Mouse (Mus musculus): ENCODE data around the gene Usp3.

Gene Usp3

DNA sequence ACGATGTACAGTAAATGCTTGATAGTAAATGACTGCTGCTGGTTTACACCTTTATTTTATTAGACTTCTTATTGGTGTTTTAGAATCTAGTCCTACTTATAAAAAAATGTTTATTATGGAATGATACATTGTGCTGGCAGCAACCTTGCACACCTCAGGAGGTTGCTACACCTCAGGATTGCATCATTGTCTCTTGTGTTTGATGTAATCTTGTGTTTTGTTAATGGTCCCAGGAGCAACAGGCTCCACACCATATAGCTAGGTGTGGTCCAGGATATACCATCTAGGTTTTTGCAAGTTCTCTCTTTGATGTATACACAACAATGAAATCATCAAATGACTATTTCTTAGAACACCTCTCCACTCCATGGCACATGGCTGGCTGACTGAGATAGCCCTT lies 11.0 kb upstream of the Usp3 start:
- DNase-seq (ENCODE audit: low spot score): no peak

DNA sequence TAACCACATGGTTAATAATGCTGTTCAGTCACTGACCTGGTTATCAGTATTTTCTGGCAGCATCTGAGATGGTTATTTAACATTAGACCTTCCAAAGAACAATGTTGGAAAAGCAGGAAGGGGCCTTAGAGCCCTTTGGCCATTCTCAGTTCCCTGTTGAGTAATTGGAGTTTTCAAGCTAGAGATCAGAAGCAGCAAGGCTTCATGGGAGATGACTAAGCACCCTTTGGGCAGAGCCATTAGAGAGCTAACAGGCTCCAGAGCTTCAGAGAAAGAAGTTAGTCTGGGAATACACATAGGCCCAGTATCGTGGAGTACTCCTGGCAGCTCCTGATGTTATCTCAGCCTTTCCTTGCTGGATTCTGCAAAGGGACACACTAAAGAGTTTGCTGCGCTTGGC lies 8.1 kb upstream of the Usp3 start:
- DNase-seq (ENCODE audit: low spot score): no peak

DNA sequence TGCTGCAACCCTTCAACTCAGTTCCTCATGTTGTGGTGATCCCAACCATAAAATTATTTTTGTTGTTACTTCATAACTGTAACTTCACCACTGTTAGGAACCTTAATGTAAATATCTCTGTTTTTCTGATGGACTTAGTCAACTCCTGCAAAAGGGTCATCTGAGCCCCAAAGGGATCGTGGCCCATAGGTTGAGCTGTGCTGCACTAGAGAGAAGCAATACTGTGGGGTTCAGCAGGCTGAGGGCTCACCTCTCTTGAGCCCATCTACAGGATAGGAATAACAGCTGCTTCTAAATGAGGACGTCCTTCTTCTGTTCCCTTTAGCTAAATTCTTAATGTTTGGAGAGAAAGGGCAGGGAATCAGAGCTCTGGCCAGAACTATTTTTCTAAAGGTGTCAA lies 7.6 kb upstream of the Usp3 start:
- no peak for DNase-seq (ENCODE audit: low spot score)

DNA sequence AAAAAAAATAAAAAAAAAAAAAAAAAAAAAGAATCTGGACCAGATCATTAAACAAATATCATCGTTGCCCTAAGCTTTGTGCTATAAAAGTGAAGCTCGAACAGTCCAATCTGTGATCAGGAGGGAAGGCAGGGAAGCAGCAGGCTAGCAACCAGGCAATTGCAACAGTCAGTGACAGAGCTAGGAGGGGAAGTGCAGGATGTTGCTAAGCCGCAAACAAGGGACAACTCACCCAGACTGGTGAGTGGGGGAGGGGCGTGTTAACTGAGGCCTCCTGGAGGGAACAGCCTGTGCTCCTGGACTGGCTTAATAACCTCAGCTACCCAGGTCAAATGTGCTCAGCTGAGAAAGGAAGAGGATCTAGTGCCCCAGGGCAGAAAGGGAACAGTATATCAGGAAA lies 6.6 kb upstream of the Usp3 start:
- peak; percentile 85 for DNase-seq (ENCODE audit: low spot score)

DNA sequence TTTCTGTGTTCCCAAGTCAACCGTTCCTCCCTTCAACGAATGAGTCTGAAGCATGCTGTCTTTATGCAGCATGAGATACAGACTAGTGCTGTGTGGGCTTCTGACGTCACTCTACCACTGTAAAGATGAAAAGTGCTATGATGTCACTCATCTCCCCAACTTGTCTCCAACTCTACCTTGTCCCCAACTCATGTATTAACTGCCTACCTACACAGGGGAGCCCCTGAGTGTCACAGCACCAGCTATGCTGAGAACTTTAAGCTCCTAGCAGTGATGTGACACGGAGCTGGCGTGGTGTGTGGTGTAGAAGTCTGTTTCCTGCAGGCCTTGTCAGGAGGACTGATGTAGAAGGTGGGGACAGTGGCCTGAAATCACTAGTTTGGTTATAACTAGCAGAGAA lies 5.7 kb upstream of the Usp3 start:
- no peak for DNase-seq (ENCODE audit: low spot score)

DNA sequence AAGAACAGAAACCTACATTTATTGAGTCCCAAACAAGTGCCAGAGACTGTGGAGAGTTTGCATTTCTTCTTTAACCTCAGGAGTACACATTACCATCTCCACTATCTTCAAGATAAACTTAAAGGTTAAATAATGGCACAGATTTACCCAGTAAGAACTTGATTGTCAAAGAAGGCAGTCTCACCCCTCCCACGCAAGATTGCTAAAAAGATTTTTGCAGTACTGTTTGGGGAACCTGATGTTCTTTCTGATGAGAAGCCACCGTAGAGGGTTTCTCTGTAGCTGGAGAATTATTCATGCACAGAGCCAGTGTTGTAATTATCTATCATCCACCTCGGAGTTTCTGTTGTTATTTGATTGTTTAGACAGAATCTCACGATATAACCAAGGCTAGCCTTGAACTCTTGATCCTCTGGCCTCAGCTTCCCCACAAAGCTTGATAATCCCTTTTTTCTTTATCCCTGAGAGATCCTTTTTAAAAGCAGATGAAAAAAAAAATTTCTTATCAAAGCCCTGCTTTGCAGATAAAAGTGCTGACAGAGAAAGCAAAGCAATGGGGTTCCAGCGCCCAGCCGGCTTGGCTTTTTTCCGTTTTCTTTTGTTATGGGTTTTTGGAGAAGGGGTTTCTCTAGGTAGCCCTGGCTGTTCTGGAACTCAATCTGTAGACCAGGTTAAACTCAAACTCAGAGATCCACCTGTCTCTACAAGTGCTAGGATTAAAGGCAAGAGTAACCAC lies 4.7 kb upstream of the Usp3 start:
- DNase-seq (ENCODE audit: low spot score): no peak

DNA sequence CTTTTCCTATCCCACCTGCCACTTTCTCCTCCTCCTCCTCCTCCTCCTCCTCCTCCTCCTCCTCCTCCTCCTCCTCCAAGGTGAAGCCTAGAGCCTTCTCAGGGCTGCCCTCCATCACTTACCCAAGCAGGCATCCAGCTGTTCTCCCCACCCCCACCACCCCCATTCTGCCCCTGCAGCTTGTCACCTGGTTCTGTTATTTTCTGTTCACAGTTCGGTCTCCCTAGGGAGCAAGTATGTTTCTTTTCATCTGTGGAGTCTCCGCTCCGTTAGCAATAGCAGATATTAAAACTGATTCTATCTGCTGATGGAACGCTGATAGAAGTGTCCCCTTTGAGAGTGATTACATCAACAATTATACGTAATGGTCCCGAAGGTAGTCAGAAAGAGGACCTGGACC lies 4.1 kb upstream of the Usp3 start:
- DNase-seq (ENCODE audit: low spot score): no peak

DNA sequence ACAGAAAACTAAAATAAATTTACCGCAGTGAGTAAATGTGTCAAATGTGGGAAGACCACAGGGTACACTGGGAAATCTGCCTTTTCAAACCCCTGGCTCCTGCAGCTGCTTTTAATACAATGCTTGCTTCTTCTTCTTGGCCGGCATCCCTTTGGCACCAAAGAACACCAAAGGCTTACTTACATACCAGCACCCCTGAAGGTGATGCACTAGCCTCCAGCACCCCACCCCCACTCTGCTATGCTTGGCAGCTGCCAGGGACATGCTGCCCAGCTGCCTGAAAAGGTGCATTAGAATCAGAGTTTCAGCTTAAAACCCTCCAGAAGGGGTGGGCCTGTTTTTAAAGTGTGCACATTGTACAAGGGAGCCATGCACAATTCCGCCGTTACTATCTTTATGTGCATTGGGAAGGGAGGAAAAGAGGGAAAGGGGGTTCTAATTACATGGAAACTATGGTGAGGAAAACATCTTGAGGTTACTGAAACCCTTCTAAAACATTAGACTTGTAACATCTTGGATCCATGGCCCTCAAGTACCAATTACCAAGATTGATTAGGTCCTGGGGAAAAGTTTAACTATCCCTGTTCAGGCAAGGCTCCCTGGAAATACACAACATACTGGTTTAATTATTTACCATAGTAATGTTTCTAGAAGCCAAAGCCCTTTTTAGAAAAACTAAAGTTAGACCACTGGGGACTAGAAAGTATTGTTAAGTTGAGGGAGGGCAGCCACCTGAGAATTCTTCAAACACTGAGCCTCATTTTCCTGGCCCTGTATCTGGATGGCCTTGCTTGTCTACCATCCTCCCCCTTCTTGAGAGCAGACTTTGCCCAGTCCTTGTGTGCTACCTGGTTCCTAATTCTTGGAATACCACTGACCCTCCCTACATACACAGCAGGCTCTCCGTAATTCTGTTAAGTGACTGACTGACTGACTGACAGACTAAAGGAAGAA lies 3.1 kb upstream of the Usp3 start:
- no peak for DNase-seq (ENCODE audit: low spot score)

DNA sequence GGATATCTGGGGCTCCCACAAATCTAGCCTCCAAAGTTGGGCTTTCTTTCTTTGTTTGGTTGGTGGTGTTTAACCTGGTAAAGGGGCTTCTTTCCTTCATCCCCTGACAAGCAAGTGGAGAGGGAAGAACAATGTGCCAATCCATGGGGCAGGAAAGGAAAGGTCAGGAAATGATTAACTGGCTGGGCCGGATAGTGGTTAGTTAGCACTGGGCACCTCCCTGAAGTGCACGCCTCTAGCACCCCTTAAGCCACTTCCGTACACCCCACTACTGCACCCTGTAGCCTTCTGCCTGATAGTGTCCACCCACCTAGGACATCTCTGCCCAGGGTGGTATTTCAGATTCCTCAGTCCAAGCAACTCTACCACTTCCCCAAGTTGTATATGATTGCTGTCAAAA lies 1.1 kb upstream of the Usp3 start:
- no peak for DNase-seq (ENCODE audit: low spot score)

DNA sequence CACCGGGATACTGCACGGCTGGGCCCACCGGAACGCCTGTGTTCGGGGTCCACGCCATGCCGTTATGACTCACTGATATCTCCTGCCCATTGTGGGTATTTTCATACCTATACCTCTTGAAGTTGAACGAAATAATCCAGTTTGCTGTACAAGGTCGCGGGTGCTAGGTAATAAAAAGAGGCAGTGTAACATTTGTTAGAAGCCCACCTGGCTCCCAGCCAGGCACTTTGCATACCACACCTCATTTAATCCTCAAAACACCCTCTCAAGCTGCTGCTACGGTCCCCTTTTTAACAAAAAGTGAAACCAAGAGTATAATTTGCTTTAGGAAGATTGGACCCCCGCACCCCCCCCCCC lies 649 bp upstream of the Usp3 start:
- no peak for DNase-seq (ENCODE audit: low spot score)

DNA sequence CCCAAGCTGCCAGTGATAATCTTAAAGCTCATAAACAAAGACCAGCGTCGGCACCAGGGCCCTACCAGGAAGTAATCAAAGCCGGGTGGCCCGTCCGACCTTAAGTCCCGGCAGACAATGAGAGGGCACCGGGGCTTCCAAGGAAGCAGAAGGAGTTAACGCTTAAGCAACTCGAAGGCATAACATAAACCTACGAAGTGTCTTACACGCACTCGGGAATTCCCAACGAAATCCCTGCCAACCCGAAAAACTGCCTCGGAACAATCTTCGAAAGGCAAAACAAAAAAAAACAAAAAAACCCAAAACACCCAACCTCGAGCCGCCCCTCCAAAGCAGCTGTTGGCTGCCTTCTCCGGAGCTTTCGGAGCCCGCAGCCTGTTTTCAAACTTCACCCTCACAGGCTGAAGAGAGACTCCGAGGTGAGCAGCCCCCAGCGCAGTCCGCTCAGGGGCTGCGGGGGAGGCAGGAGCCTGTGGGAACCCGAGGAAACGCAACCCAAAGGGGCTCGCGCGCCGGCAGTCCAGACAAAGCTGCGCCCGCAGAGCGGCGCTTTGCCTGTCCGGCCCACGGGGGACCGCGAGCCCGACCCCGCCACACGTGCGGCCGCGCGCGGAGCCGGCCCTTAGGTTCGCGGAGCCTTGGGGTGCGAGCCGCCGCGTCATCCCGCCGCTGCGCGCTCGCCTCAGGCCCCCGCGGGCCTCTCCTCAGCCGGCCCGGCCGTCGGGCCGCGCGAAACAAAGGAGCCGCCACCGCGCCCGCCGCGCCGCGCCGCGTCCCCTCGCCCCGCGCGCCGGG lies 894 bp downstream of the Usp3 start:
- no peak for DNase-seq (ENCODE audit: low spot score)

DNA sequence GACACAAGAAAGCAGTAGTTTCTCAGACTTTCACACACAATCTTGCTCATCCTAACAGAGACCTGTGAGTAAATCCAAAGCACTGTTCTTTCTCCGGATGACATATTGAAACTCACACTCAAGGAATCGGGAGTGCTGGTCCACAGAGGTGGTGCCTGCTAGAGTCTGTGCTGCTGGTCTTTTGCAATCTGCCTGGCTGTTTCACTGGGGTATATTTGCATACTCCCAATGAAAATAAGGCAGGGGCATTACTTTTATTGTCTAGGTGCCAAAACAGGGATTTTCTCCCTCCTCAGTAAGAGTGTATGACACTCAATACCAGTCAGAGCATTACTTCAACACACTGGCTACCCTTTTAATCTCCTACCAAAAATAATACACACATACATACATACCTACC lies 2.9 kb downstream of the Usp3 start:
- DNase-seq (ENCODE audit: low spot score): no peak

DNA sequence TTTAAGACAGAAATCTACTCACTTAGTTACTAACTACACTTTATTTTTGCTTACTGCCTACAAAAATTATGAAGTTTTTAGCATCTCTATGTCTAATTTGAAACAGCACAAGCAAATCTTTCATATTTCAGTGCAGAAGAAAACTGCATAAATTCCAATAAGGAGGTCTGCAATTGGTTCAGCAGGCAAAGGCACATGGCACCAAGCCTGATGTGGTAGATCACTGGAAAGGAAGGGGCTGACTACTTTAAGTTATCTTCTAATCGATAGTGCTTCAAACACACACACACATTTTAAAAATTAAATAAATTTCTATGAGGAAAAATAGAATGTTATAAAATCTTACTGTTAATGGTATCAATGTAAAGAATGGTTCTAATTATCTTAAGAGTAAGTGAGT lies 5.9 kb downstream of the Usp3 start:
- no peak for DNase-seq (ENCODE audit: low spot score)

DNA sequence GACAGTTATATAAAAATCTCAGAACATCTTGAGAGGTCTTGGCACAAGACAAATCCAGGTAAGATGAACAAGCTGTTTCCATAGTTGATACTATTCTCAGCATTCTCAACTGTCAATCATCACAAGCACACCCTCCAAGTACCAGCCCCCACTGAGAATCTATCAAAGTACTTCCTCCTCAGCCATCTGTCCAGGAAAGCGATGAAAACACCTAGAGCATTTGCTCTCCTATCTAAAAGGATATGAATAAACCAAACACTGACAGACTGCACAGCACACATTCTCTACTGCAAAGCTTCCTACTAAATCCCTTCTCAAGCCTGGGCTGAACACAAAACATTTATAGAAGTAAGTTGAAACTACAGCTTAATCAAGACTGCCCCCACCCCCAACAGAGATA lies 6.4 kb downstream of the Usp3 start:
- no peak for DNase-seq (ENCODE audit: low spot score)

DNA sequence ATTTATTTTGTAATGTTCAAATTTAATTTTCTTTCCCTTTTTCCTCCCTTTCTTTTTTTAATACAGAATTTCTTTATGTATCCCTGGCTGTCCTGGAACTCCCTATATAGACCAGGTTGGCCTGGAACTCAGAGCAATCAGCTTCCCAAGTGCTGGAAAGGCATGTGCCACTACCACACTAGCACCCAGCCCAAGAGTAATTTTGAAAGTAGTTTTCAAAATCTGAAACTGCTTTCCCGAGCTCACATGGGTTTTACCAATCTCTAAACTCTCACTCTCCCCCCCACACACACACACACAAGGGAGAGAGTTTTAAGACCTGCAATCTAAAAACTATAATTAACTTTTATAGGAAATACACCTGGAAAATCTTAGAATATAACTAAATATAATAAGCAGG lies 7.8 kb downstream of the Usp3 start:
- no peak for DNase-seq (ENCODE audit: low spot score)

DNA sequence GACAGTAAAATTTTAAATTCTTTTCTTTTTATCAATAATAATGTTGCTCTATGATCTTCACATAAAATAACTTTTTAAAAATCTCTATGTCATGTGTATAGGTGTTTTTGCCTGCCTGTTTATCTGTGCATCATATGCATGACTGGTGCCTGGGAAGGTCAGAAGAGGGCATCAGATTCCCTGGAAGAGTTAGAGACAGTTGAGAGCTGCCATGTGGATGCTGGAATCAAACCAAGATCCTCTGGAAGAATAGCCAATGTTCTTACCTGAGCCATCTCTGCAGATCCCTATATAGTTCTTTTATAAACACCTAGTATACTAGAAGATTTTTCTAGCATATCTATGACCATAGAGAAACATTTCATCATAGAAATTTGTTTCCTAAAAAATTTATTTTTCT lies 8.8 kb downstream of the Usp3 start:
- DNase-seq (ENCODE audit: low spot score): no peak

DNA sequence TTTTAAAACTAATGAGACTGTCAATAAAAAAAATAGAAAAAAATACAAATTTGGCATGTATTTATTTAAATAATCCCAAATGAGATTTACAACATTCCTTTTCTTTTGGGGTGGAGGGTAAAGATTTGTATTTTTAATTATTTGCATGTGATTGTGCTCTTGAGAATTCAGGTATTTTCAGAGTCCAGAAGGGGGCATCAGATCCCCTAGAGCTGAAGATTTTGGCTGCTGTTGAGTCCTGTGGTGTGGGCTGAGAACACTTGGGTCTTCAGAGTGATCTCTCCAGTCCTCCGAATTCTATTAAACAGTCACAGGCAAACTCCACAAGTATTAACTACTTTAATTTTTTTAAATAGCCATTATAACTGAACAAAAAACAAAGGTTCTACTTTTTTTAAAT lies 9.7 kb downstream of the Usp3 start:
- no peak for DNase-seq (ENCODE audit: low spot score)

DNA sequence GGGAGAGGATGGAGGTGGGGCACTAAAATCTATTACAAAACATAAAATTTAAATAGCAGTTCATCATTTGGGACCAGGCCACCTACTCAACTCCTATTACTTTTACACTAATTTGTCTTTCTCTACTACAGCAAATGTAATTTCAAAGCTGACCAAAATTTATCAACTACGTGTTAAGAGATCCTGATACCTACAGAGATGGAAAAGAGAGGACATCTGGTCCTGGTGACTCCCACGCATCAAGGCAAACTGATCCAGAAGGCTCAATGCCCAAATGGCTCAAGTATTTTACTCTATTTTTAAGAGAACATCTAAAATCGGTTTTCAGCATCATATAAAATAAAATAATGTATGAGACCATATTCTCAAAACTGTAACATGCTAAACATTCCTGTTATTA lies 11.2 kb downstream of the Usp3 start:
- DNase-seq (ENCODE audit: low spot score): no peak

DNA sequence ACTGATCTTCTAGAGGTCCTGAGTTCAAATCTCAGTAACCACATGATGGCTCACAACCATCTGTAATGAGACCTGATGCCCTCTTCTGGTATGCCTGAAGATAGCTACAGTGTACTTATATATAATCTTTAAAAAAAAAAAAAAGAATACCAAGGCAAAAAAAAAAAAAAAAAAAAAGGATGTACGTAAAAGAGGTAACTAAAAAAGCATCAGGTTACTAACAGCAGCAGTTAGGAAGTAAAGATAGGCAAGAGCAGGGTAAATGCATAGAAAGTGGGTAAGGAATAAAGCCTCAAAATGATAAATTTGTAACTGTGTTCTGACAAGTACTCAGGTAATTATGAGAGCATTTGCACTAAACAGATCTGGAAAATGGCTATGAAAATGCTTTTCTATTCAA lies 12.2 kb downstream of the Usp3 start:
- no peak for DNase-seq (ENCODE audit: low spot score)

DNA sequence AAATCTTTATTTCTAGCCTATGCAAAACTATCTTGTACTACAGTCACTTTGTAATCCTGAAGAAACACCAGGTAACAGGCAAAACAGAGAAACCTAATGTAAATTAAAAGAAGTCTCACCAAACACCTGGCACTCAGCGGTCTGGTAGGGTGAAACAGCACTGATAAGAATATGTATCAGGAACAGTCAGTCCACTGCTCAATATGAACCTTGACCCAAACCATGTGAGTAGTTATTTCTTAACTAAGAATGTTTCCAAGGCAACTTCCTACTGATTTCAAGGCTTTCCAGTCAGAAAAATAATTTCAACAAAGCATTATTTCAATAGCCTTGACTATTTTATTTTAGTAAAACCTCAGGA lies 17.1 kb downstream of the Usp3 start:
- DNase-seq (ENCODE audit: low spot score): no peak

DNA sequence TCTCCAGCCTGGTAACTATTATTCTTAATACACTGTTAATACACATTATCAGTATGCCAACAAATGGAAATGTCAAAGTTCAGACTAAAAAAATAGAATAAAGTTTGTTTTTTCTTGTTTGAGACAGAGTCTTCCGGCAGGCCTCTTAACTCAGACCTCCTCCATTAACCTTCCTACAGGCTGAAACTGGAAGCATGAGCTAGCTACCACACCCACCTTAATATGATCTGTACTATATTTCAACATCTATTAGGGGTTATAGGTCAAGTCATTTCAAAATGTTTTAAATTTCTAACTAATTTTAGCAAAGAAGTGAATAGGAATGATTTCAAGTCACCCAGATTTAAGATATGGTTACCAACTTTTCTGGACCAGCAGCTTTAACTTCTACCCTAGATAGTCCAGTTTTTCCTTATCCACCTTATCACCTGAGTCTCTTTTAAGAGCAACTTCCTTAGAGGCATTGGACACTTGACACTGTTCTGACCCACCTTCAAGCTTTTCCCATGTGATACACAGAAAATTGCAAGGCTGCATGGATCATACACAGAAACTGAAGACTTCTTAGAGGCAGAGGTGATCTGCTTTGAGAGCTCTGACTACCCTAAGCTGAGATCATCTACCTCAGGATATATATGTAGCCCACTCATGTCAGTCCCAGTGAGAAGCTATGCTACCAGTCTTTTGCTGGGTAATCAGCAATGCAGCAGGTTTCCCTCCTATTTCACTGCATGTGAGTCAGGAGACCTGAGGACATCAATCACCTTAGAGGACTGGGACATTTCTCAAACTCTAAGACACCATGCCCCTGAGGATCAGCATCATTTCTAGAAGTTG lies 17.7 kb downstream of the Usp3 start:
- no peak for DNase-seq (ENCODE audit: low spot score)

Measured in lung, postnatal 25 days (tissue).